Mouse (Mus musculus) left cerebral cortex, postnatal 14 days (tissue): ENCODE data around the gene Ppp4c. TPM values are rescaled to one million over a fixed set of nuclear protein-coding genes. Genes with fewer than 3 reads are reported as not detected.
A peak's percentile ranks its signal among the peaks of the same experiment; 100 is the strongest.

Source experiments
- DNase-seq, 2 experiments: peaks; one replicate each; pipeline ENCODE4 v3.0.0; 2021 to 2022; ENCODE audit warnings: low spot score in 2 of 2, mixed read lengths in 1 of 2
- intact Hi-C: fragments of 180-260 bp; cut with DNase I; formaldehyde crosslinking; loops from one replicate; pipeline ENCODE4 v1.15.1; 2025
- long read RNA-seq, 2 experiments: library from polyadenylated mRNA; stranded (forward); transcript quantifications; one replicate each; pipeline ENCODE4 v2.0.0; 2021
- total RNA-seq, 2 experiments: library from RNA; stranded (reverse); gene quantifications; 2 replicates each; pipeline ENCODE4 v1.2.3; 2021

Gene Ppp4c
- total RNA-seq, result 10 to 100 TPM; 48.9 to 49.6 TPM
- long read RNA-seq, experiment 1, transcript Ppp4c-201 (9 exons, 1,359 nt), result major isoform, 59 of 79 reads
- long read RNA-seq, experiment 1, transcript Ppp4c-211 (8 exons, 1,400 nt), result minor isoform, 12 of 79 reads
- long read RNA-seq, experiment 1, partial matches to known transcripts, result 3 of 79 reads
- long read RNA-seq, experiment 1, other reads (novel, unspliced or antisense), result 5 of 79 reads
- long read RNA-seq, experiment 2, transcript Ppp4c-201 (9 exons, 1,359 nt), result major isoform, 30 of 41 reads
- long read RNA-seq, experiment 2, transcript Ppp4c-211 (8 exons, 1,400 nt), result minor isoform, 6 of 41 reads
- long read RNA-seq, experiment 2, partial matches to known transcripts, result 1 of 41 reads
- long read RNA-seq, experiment 2, other reads (novel, unspliced or antisense), result 4 of 41 reads

DNA sequence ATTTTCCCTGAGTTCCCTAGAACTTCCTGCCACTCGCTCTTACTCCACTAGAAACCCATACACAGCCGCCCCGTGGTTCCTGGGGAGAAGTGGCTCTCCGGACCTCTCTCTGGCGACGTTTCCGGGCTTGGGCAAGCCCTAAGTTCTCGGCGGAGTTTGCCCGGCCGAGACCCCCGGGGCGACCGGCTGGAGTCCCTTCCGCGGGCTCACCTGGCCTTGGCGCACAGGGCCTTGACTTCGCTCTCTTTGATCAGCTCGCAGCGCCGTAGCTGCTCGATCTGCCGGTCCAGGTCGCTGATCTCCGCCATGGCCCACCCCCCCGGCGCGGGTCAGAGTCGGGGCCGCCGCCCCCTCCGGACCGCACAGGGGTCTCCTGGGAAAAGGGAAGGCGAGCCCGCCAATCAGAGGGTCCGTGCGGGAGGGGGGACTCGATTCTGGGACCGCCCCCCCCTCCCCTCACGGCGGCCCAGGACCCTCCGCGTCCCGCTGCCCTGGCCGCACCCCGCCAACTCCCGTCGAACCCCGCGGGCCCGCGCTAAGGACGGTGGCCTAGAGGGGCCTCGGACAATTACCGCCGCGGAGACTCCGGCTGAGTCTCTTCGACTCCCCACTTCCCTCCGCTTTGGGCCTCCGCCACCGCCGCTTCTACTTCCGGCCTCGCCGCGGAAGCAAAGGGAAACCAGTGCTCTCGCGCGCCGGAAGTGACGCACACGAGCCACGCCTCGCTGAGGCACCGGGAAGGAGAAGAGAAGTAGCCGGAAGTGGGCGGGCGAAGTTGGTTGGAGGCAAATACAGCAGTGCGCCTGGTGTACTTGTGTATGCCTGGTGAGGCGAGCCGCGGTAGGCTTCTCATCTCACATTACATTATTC lies at the start of gene Ppp4c:
TSS of gene Ppp4c (minus strand) at position 646 of the 870 bp plus-strand sequence.
- peak; percentile 96 to 97 for DNase-seq
- intact Hi-C loops, result no loop called here

DNA sequence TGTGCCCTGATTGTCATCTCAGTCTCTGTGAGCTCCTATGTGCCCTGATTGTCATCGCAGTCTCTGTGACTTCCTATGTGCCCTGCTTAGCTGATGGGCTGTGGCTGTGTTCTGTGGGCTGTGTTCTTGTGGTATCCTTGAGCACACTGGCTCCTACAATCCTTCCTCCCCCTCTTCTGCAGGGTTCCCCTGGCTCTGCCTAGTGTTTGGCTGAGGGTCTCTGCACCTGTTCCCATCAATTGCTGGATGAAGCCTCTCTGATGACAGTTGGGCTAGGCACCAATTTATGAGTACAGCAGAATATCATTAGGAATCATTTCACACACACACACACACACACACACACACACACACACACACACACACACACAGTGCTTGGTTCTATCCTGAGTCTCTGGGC lies 41.0 kb upstream of the Ppp4c start:
- DNase-seq, result no peak
- intact Hi-C loops, result loop anchor here (2.0 kb wide), 1 partner anchor 278 kb away; no protein-coding TSS in a partner anchor

DNA sequence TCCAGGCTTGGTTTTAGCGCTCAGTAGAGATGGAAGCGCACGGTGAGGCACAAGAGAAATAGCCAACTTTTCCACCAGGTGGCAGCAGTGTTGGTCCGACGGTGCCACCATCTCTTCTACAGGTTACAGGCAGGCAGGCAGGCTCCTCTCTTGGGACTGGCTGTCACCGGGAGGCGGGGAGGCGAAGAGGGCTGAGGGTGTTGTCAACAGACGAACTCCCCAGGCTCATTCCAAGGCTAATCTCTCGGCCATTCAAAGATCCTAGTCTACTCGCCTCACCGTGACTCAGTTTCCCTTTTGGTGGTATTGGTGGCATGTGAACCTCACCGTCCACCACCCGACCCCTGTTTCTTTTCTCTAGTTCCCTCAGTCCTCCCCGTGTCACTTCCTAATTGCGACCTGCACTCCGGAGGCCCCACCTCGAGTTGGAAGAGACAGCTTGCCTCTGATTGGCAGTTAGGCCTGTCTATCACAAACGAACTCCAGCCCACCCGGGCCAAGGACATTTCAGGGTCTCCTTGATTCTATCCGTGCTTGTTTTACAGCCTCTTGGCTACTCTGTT lies 39.8 kb upstream of the Ppp4c start:
- peak; percentile 80 to 87 for DNase-seq
- intact Hi-C loops, result loop anchor here (2.0 kb wide), 1 partner anchor 279 kb away; no protein-coding TSS in a partner anchor

DNA sequence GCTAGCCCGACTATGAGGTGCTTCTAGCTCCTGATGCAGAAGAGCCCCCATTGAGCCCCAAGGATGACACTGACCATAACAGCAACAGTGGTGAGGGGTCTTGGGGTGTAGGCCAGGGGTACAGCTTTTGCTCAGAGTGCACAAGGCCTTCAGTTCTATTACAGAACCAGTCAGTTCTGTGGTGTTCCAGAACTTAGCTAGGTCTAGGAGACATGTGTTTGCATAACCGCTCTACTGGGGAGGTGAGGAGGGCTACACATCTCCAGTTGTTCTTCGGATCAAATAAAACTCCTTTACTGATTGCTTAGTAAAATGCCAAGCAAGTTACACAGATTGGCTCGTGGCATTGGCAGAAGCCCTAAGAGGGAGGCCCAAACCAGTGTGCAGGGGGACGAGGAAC lies 39.2 kb upstream of the Ppp4c start, which contains the start of gene 4930451I11Rik:
TSS of gene 4930451I11Rik (minus strand) at position 101 of the 400 bp plus-strand sequence.
- intact Hi-C loops, result no loop called here
- DNase-seq, result no peak

DNA sequence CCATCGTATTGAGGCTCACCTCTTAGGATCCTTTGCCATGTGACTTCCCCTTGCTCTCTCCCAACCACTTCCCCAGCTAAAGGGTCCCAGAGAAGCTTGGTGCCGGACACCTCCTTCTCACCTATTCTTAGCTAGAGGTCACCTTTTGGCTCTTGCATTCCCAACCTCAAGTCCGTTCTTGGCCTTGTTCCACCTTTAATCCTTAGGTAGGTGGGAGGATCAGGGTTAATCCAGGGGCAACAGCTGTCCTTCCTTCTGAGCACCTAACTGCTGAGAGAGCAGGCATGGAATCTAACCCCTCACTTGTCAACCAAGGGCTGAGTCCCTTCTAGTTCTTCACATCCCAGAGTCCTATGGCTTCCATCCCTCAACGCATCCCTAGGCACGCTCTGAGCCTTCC lies 33.7 kb upstream of the Ppp4c start:
- DNase-seq, result no peak
- intact Hi-C loops, result no loop called here

DNA sequence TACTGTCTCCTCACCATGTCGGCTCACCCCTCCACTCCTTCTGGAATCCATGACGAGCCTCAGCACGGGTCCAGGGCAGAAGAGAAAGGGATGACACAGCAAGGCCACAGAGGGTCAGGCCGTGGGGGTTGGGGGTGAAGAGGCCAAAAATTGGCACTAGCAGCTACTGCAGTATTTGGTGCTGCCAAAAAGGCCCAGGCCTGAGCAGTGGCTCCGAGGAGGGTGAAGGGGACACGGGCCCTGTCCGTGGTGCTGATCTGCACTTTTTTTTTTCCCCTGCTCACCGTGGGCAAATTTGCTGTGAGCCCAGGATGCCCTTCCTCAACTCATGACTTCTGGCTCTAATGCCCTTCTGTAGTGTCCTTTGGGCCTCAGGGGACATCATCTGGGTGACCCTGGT lies 33.1 kb upstream of the Ppp4c start:
- DNase-seq, result no peak
- intact Hi-C loops, result no loop called here

DNA sequence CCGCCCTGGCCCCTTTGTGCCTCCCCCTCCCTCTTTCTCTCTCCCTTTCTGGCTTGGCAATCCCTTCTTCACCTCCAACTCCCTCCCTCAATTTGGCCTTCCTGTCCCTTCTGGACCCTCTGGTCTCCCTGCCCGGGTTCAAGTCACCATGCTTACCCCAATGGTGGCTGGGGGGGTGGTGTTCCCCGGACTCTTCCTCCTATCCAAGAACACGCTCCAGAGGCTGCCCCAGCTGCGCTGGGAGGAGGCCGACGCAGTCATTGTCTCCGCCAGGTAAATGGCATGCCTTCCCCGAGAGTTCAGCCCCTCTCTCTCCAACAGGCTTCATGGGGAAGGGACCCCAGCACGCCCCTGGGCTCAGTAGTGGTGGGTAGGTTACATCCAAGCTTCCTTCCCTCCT lies 31.6 kb upstream of the Ppp4c start:
- intact Hi-C loops, result loop anchor here (5.0 kb wide), 1 partner anchor 118 kb away; no protein-coding TSS in a partner anchor
- no peak for DNase-seq

DNA sequence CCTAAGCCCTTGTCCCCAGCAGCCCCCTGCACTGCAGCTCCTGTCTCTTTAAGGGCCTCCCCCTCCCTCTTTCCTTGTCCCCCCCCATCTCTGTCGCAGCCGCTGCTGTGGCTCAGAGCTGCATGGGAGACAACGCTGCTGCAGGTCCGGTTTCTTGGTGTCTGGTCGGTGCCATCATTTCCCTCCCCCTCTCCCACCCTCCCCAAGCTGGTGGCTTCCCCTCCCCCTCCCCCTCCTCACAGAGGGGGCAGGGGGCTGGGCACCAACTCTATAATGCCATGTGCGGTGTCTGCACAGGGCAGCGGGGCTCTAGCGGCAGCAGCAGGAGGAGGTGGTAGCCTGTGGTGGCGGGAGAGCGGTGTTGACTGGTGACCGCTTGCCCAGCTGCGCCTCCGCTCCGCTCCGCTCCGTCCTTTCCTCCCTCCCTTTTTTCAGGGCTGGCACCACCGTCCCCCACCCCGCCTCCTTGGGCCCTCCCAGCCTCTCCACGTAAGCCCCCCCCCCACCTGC lies 31.0 kb upstream of the Ppp4c start:
- peak; percentile 36 to 37 for DNase-seq
- intact Hi-C loops, result loop anchor here (5.0 kb wide), 1 partner anchor 119 kb away; no protein-coding TSS in a partner anchor

DNA sequence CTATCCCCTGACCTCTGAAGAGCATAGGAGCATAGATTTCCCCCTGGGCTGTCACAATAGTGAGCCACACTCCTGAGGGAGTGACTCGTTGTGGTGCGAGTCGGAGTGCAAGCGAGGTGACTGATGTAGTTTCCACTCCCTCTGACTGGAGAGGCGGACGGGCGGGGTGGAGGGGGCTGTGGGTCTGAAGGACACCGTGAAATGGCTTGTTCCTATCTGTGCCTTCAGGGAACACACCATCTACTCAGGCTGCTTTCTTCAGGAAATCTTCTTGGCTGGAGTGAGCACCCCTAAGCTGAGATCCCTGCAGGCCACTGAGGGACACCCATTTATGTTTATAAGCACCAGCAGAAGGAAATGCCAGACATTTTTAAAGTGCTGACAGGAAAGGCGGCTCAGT lies 30.4 kb upstream of the Ppp4c start:
- intact Hi-C loops, result loop anchor here (5.0 kb wide), 1 partner anchor 120 kb away; no protein-coding TSS in a partner anchor
- no peak for DNase-seq

DNA sequence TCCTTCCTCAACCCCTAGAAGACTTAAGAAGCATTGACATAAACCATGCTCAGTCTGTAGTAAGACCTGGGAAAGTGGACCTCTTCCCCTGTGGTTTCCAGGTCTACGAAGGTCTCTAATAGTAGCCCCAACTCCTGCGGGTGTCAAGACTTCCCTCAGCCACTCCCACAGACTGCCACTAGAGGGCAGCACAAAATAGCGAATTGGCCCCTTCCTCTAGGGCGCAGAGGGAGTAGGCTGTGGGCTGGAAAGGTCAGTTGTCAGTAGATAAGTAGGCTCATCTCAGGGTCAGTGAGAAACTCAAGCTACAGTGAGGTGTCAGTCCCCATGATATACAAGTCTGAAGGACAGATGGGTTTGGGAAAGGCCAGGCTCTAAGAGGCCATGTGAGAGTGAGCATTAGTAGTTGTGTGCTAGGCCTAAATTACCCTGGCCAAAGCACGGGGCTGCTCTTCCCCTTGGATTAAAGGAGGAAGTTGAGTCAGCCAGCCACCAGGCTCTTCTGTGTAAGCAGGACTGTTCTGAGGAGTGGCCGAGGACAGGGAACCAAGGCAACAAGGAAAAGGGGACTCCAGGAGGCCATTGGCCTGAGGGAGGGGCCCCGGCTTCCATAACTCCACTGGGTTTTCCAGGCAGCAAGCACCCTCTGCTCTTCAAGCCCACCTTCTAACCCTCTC lies 29.7 kb upstream of the Ppp4c start:
- intact Hi-C loops, result loop anchor here (5.0 kb wide), 1 partner anchor 120 kb away; no protein-coding TSS in a partner anchor

DNA sequence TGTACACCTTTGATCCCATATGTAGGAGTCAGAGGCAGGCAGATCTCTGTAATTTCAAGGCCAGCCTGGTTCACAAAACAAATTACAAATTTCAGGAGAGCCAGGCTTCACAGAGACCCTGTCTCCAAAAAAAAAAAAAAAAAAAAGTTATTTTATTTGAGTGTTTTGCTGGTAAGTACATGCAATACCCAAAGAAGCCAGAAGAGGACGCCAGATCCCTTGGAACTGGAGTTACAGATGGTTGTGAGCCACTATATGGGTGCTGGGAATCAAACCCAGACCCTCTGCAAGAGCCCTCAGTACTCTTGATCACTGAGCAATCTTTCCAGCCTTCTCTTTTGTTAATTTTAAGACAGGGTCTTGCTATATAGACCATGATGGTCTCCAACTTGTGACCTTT lies 26.5 kb upstream of the Ppp4c start:
- intact Hi-C loops, result no loop called here
- DNase-seq, result no peak

More for the DNA sequence above, 29.7 kb upstream of the Ppp4c start:
- peak; percentile 66 to 85 for DNase-seq

DNA sequence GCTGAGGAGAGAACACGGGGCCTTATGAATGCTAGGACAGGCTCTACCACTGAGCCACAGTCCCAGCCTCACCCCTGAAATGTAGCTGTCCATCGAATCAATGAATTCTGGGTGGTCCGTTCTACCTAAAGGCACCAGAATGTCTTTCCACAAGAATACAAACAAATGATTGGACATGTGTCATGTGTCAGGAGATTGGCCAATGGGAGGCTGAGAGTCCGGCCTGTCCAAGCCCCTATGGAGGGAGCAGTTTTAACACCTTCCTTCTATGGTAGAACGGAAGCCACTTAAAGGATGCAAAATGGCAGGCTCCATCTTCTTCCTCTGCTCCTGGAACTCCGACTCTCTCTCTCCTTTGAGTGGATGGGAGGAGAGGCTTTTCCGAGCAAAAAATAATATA lies 25.3 kb upstream of the Ppp4c start:
- no peak for DNase-seq
- intact Hi-C loops, result no loop called here

DNA sequence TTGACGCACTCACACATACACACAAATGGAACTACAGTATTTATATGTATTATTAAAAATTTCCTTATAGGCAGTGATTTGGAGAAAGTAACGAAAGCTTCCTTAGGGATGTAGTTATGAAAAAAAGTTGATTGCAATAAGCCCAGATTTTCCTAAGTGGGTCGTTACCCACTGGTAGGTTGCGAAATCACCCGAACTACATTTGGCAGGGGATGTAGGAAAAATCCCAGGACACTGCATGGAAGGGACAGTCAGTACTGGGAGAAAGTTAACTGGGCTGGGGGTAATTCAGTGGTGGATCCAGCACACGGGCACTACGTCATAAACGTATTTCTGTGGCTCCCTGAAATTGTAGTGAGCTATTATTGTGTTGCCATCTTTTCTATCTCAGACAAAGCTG lies 24.2 kb upstream of the Ppp4c start:
- intact Hi-C loops, result no loop called here
- DNase-seq, result no peak

DNA sequence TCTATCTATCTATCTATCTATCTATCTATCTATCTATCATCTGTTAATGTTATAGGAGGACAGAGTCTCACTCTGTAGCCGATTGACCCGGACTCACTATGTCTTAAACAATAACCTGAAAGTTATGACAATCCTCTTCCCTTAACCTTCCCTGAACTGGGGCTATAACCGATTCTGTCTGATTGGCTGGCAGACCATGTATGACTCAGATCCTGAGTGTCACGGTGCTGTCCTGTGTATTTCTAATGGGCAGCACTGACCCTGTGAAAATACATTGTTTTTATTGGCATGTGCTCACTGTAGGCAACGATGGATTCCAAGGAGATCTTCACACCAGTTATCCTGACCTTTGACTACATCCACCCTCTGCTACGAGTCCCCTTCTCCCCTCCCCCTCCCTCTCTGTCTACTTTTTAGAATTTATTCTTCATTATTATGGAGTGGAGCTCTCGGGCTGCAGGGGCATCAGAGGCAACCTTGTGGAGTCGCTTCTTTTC lies 23.5 kb upstream of the Ppp4c start:
- intact Hi-C loops, result no loop called here
- no peak for DNase-seq

DNA sequence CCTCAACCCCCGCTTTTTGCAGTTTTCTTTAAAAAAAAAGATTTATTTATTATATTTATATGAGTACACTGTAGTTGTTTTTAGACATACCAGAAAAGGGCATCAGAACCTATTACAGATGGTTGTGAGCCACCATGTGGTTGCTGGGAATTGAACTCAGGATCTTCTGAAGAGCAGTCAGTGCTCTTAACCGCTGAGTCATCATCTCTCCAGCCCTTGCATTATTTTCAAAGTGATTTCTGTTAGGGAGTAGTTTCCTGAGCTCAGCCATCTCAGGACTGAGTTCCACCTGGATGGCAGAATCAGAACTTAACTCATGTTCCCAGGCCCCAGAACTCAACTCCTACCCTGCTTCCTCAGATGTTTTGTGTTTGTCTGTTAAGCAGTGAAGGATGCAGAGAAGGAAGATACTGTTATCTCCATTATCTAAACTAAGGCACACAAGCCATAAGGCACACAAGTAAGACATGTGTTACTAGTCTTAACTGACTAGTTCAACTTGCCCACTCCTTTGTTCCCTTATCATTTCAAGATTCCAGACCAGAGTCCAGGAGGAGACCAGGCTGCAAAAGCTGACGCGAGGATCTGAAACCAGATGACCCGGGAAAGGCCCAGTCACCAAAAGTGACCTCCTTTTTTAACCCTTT lies 17.6 kb upstream of the Ppp4c start:
- DNase-seq, result no peak
- intact Hi-C loops, result no loop called here

DNA sequence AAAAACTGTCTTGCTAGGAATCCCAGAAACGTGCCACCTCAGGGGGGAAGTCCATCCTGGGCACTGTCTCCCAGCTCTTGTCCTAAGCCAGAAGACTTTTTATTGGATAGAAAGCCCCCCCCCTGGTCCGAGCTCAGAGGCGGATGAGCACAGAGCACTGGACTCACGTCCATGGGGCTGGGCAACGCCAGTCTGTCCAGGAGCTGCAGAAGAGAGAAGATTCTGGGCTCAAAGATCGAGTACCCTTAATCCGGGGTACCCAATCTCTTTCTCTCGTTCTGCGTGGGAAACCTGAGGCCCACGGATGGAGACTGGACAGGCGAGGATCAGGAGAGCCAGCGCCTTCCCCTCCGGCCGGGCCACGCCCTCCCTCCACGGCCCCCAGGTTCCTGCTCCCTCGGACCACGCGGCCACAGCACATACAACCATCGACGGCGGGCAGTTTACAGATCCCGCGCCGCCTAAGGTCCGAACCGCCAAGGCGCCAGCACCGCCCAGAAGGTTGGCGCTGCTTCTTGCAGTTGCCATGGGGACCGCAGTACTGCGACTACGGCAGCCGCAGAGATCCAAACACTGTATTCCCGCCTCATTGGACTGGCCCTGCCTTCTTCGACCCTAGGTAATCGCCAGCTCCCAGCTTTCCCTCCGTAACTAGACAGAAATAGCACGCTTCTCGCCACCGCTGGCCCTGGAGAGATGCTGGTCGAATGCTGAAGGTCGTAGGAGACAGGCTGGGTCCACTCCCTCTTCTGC lies 16.6 kb upstream of the Ppp4c start:
- DNase-seq, result peak; percentile 81 to 93
- intact Hi-C loops, result no loop called here

DNA sequence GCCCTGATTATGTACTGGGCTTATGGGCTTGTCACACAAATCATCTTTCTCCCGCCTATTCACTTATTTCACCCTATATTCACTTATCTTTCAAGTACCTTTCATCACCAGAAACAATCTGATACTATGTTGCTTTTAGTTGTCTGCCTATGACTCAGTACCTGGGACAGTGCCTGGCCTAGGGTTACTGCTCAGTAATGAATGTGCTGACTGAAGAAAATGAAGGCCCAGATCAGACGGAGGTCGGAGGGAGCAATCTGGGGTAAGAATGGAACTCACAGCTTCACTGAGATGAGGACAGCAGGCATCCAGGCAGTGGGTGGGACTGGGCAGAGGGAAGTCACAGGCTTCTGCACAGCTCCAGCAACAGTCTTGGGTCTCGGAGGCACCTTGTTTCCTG lies 15.1 kb upstream of the Ppp4c start:
- intact Hi-C loops, result no loop called here
- no peak for DNase-seq

DNA sequence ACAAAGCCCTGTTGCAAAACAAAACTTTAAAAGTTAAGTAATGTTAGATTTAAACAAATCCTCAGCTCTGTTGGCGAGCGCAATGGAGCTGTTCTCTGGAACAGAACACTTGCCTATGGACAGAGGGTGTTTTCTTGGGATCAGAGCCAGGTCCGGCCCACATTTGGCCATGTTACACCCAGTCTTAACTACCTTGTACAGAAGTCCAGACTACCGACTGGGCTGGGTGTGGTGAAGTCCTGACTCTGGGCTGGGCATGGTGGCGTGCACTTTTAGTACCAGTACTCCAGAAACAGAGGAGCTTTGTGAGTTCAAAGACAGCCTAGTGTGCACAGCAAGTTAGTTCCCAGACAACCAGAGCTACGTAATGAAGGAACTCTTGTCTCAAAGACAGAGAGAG lies 14.7 kb upstream of the Ppp4c start:
- no peak for DNase-seq
- intact Hi-C loops, result no loop called here
